Mouse (Mus musculus) kidney, adult 2 months (tissue): ENCODE data around the gene Cdc37l1. TPM values are rescaled to one million over a fixed set of nuclear protein-coding genes. Genes with fewer than 3 reads are reported as not detected.

Experiments used
- DNase-seq: peaks from one replicate; pipeline ENCODE4 v3.0.0; 2021
- H3K27ac ChIP-seq: fragments of 200-500 bp; 2 replicates; pipeline ENCODE4 v1.5.1; 2012; ENCODE audit warnings: low read depth, low read length, control low read depth, inconsistent platforms; ENCODE audit not compliant: insufficient read depth
- H3K27me3 ChIP-seq: fragments of 200-500 bp; replicated peaks from 2 replicates; pipeline ENCODE4 v1.6.1; 2012; ENCODE audit warnings: mild to moderate bottlenecking, moderate library complexity, low read length, inconsistent platforms; ENCODE audit not compliant: control insufficient read depth, insufficient read depth
- H3K36me3 ChIP-seq: fragments of 200-500 bp; 2 replicates; pipeline ENCODE4 v1.6.1; 2012; ENCODE audit warnings: mild to moderate bottlenecking, moderate library complexity, low read length, inconsistent platforms; ENCODE audit not compliant: control insufficient read depth, insufficient read depth
- H3K4me1 ChIP-seq: fragments of 200-500 bp; 2 replicates; pipeline ENCODE4 v1.6.1; 2011; ENCODE audit warnings: low read length; ENCODE audit not compliant: control insufficient read depth, insufficient read depth
- H3K4me3 ChIP-seq: fragments of 200-500 bp; 2 replicates; pipeline ENCODE4 v1.5.1; 2011; ENCODE audit warnings: mild to moderate bottlenecking, low read depth, low read length, control low read depth; ENCODE audit not compliant: insufficient read depth
- CTCF ChIP-seq: fragments of 200-500 bp; conservative IDR thresholded peaks from 2 replicates; pipeline ENCODE4 v1.5.1; 2011; ENCODE audit warnings: low read depth, mild to moderate bottlenecking, control low read depth, low read length, moderate library complexity, mixed read lengths; ENCODE audit not compliant: insufficient read depth, insufficient read length
- POLR2A ChIP-seq: fragments of 200-500 bp; IDR thresholded peaks from one replicate; pipeline ENCODE4 v1.6.1; 2011; ENCODE audit warnings: low read depth, low read length, control low read depth
- WGBS: fragments of 180-500 bp; shearing (Covaris S2); methylation state at CpG from one replicate; pipeline ENCODE4 v1.1.7; 2018; 5-methylcytosine and 5-hydroxymethylcytosine counted together
- polyA plus RNA-seq: library from polyadenylated mRNA; depleted of rRNA; stranded (reverse); fragments of >200 nt; gene quantifications from 2 replicates; pipeline ENCODE4 v1.2.3, GENCODE M21; 2012

Gene Cdc37l1
- polyA plus RNA-seq, 1 experiment: 15.6 TPM

DNA sequence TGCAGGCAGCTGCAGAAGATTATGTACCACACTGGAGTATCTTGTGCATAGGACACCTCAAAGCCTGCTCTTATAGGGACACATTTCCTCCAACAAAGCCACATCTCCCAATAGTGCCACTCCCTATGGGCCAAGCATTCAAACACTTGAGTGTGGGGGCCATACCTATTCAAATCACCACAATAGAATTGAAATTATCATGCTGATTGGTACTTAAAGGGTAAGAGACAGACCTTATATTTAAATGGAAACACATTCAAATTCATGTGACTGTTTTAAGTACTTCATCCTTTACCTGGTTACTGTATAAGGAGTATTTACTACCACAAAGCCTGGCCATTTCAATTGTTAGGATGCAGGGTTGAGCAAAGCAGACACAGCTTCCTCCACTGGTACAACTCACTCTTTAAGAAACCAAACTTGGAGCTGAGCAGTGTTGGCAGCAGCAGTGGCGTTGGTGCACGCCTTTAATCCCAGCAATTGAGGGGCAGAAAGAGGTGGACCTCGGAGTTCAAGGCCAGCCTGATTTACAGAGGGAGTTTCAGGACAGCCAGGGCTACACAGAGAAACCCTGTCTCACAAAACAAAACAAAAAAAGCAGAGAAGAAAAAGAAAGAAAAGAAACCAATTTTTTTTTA lies 18.0 kb downstream of the Cdc37l1 start:
- Histone ChIP-seq H3K4me1 (0 out of 2 replicates have a peak, but pooled peaks cover 3% of the 10 kb centered on the region), H3K27ac (no peak overlapping the region)
- WGBS: 84% methylated on average over 3 of the region's 3 CpGs

DNA sequence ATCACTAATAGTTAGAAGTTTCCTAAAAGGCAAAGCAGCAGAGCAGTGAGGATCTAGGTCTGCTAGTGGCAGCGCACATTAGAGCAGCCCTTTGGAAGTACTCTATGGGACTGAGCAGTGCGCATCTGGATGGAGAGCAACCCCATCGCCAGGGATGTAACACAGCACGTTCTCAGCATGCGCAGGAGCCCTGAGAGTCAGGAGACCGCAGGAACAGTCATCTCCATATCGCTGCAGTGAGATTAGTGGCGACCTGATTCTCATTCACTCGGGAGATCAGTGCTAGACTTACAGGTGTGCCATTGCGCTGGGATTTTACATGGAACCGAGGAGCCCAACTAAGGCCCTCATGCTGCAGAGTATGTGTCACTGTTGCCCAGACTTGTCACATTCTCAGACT lies 18.9 kb downstream of the Cdc37l1 start:
- H3K27me3 ChIP-seq: no peaks in the 10 kb centered on the region
- WGBS: 97% methylated on average over 11 of the region's 11 CpGs
- peaks cover 3% of the 10 kb centered on the region; the same call in 1 of the 2 replicates for H3K36me3 ChIP-seq
- no peak overlapping the region for H3K4me3 ChIP-seq
- H3K27ac ChIP-seq: no peak overlapping the region
- no peak for TF ChIP-seq POLR2A
- TF ChIP-seq CTCF: no peak
- H3K4me1 ChIP-seq: 0 out of 2 replicates have a peak, but pooled peaks cover 3% of the 10 kb centered on the region
- DNase-seq: no peak

More for the DNA sequence above, 18.0 kb downstream of the Cdc37l1 start:
- no peak for TF ChIP-seq CTCF
- TF ChIP-seq POLR2A: no peak
- no peak for DNase-seq
- Histone ChIP-seq H3K4me3 (no peak overlapping the region), H3K36me3 (0 out of 2 replicates have a peak, but pooled peaks cover 3% of the 10 kb centered on the region), H3K27me3 (no peaks in the 10 kb centered on the region)

DNA sequence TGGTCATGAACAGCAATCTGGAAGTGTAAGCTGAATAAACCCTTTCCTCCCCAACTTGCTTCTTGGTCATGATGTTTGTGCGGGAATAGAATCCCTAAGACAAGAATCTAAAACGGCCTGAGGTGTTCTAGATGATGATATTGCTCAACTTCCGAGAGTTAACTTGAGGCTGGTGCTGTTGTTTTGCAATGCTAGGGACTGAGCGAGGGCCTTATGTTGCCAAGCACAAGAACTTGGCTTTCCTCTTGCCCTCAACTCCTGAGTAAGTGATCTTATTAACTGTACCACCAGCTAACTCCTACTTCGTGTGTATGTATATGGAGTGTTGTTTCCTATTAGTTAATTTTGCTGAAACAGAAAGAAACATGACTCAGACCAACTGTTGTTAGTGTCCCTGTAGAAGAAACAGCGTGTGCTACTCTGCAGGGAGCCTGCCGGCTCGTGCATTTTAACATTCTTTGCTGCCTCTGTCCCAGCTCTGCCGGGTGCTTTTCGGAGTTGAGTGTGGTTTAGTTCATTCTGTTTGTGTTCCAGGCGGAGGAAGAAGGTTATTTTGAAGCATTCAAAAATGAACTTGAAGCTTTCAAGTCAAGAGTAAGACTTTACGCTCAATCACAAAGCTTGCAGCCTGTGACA lies 21.3 kb downstream of the Cdc37l1 start:
- peaks cover 3% of the 10 kb centered on the region; the same call in 1 of the 2 replicates for H3K36me3 ChIP-seq
- H3K4me1 ChIP-seq: peaks cover 7% of the 10 kb centered on the region; the same call in 1 of the 2 replicates
- H3K4me3 ChIP-seq: no peak overlapping the region
- WGBS: 92% methylated on average over 12 of the region's 12 CpGs
- no peak overlapping the region for H3K27ac ChIP-seq
- TF ChIP-seq CTCF (no peak), POLR2A (no peak)
- DNase-seq: no peak
- H3K27me3 ChIP-seq: no peaks in the 10 kb centered on the region

DNA sequence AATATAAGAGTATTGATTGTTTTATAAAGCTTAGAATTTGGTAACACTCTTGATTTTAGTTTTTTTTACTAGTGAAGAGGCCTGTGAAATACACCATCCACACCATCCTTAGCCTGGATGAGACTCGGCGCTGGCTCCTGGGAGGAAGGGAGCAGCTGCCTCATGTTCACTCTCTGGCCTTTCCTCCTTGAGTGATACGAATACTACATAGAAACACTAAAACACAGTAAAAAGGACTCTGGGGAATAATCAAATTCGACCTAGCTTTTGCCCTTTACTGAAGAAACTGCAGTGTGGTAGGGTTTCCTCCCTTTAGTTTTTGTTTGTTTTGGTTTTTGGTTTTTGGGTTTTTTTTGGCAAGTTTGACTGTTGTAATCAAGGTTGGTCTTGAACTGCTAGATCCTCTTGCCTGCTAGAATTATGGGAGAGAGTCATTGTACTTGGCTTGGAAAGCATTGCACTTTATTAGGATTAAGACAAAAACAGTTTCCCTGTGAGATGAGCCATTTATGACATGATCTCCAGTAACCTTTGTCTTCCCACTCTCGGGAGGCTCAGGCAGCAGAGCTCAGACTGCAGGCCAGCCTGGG lies 24.4 kb downstream of the Cdc37l1 start:
- Histone ChIP-seq H3K36me3 (peaks cover 4% of the 10 kb centered on the region; the same call in 1 of the 2 replicates), H3K27ac (no peak overlapping the region), H3K4me3 (no peak overlapping the region), H3K4me1 (peaks cover 10% of the 10 kb centered on the region; the same call in 1 of the 2 replicates), H3K27me3 (no peaks in the 10 kb centered on the region)
- peak; percentile 63 for DNase-seq
- WGBS: 68% methylated on average over 5 of the region's 5 CpGs
- no peak for TF ChIP-seq POLR2A
- no peak for TF ChIP-seq CTCF

DNA sequence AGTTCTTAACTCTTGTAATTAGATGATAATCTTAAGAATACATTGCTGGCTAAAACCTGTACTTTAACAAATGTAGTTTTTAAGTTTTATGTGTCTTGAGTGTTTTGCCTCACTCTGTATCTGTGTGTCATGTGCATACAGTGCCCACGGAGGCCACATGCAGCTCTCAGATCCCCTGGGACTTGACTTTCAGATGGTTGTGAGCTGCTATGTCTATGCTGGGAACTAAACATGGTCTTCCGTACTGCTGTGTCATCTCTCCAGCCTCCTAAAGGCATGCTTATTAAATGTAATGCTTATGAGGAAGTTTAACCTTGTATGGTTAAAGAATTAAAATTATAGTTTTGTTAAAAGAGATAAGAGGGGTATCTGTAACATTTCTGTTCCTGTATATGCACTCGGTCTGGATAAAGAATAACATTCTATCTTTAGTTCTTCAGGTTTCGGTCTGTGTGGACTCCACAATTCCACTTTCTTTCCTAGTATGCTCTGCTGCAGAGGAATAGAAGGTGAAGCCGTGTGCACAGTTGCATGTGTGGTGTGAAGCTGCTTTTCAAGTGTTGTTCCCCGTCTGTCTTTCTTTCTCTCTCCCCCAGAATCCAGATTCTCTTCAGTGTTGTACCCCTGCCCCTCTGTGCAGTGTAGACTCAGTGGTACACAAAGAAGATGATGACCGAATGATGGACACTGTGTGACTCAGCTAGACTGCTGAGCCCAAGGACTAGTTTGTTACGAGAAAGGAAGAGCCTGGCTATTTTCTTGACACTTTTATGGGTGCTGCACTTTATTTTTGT lies 25.5 kb downstream of the Cdc37l1 start:
- Histone ChIP-seq H3K4me3 (no peak overlapping the region), H3K4me1 (peaks cover 10% of the 10 kb centered on the region; the same call in 1 of the 2 replicates), H3K36me3 (peaks cover 4% of the 10 kb centered on the region; the same call in 1 of the 2 replicates), H3K27me3 (no peaks in the 10 kb centered on the region), H3K27ac (peak overlapping the region; percentile 63; the same call in 1 of the 2 replicates)
- 73% methylated on average over 8 of the region's 8 CpGs for WGBS
- TF ChIP-seq CTCF: no peak
- no peak for TF ChIP-seq POLR2A
- DNase-seq: no peak

DNA sequence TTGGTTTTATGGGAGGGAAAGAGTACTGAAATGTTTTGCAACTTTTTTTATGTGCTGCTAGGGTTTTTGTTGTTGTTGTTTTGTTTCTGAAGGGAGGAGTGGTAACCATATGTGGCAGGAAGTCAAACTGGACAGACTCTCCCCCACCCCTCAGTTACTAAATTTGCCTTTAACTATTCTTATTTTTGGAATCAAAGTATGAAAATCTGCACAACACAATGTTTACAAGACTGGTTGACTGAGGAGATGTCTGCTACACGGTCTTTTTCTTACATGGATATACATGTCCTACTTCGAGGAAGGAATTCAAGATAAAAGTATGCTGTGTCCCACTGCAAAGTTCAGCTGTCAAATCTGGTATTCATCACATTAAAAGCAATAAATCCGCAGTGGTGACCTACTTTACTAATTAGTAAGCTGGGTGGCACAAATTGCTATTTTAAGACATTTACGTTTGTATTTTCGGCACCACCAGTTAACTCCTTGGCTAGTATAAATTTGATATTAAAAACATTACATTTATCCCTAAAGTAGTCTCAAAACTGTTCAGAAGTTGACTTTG lies 26.1 kb downstream of the Cdc37l1 start:
- TF ChIP-seq CTCF: no peak
- no peak for TF ChIP-seq POLR2A
- no peak overlapping the region for H3K4me3 ChIP-seq
- DNase-seq: peak; percentile 54
- H3K4me1 ChIP-seq: peaks cover 10% of the 10 kb centered on the region; the same call in 1 of the 2 replicates
- no peaks in the 10 kb centered on the region for H3K27me3 ChIP-seq
- H3K27ac ChIP-seq: no peak overlapping the region
- 42% methylated on average over 5 of the region's 5 CpGs for WGBS
- H3K36me3 ChIP-seq: peaks cover 4% of the 10 kb centered on the region; the same call in 1 of the 2 replicates
